Mouse (Mus musculus) limb, embryonic 14.5 days (tissue): ENCODE data around the gene Parp1. TPM values are rescaled to one million over a fixed set of nuclear protein-coding genes. Genes with fewer than 3 reads are reported as not detected.
A peak's percentile ranks its signal among the peaks of the same experiment; 100 is the strongest.

Experiments used
- ATAC-seq: fragments of 200-750 bp; cut with Nextera tagmentation; 2 replicates; pipeline ENCODE4 v1.8.0; 2017; ENCODE audit warnings: low read depth, moderate number of reproducible peaks, moderate TSS enrichment; ENCODE audit not compliant: low FRiP score
- DNase-seq: peaks from one replicate; pipeline ENCODE4 v3.0.0-alpha.2; 2015; ENCODE audit warnings: low spot score
- H3K27ac ChIP-seq: fragments of 300-500 bp; sonication (generic); replicated peaks from 2 replicates; pipeline ENCODE4 v1.5.1; 2014; ENCODE audit warnings: low read depth, mild to moderate bottlenecking, low read length, moderate library complexity, mixed read lengths
- H3K27me3 ChIP-seq: fragments of 300-500 bp; sonication (generic); 2 replicates; pipeline ENCODE4 v1.6.1; 2014; ENCODE audit warnings: low read length, mixed read lengths; ENCODE audit not compliant: control insufficient read depth, insufficient read depth
- H3K36me3 ChIP-seq: fragments of 300-500 bp; sonication (generic); 2 replicates; pipeline ENCODE4 v1.6.1; 2014; ENCODE audit warnings: mild to moderate bottlenecking, low read length, moderate library complexity, mixed read lengths; ENCODE audit not compliant: control insufficient read depth, insufficient read depth
- H3K4me1 ChIP-seq: fragments of 300-500 bp; sonication (generic); 2 replicates; pipeline ENCODE4 v1.6.1; 2014; ENCODE audit warnings: antibody characterized with exemption, low read length, mixed read lengths; ENCODE audit not compliant: control insufficient read depth, insufficient read depth
- H3K4me2 ChIP-seq: fragments of 300-500 bp; sonication (generic); replicated peaks from 2 replicates; pipeline ENCODE4 v1.6.1; 2014; ENCODE audit warnings: low read depth, mild to moderate bottlenecking, low read length, moderate library complexity; ENCODE audit not compliant: severe bottlenecking
- H3K4me3 ChIP-seq: fragments of 300-500 bp; sonication (generic); replicated peaks from 2 replicates; pipeline ENCODE4 v1.5.1; 2014; ENCODE audit warnings: low read length
- H3K9ac ChIP-seq: fragments of 300-500 bp; sonication (generic); 2 replicates; pipeline ENCODE4 v1.6.1; 2014; ENCODE audit warnings: mild to moderate bottlenecking, low read depth, low read length, moderate library complexity; ENCODE audit not compliant: severe bottlenecking
- H3K9me3 ChIP-seq: fragments of 300-500 bp; sonication (generic); 2 replicates; pipeline ENCODE4 v1.6.1; 2016; ENCODE audit warnings: low read length; ENCODE audit not compliant: control insufficient read depth
- POLR2A ChIP-seq: fragments of 200-500 bp; IDR thresholded peaks from 2 replicates; pipeline ENCODE4 v1.8.0; 2012; ENCODE audit warnings: inconsistent platforms, mild to moderate bottlenecking, moderate library complexity, borderline replicate concordance; ENCODE audit not compliant: insufficient read depth, insufficient read length; ENCODE audit errors: extremely low read depth
- WGBS: fragments of 180-500 bp; shearing (Covaris S2); extraction: QIAGEN DNeasy Blood & Tissue Kit; methylation state at CpG from one replicate; pipeline ENCODE4 v1.1.7; 2014; 5-methylcytosine and 5-hydroxymethylcytosine counted together
- microRNA-seq: library from miRNA; unstranded; fragments of <30 nt; microRNA quantifications from one replicate; pipeline ENCODE4, GENCODE M21; 2016
- polyA plus RNA-seq, 2 experiments: library from polyadenylated mRNA; depleted of rRNA in 1 of 2; stranded (reverse) in 1 of 2; unstranded in 1 of 2; fragments of >200 nt; fragmentation: Nextera tagmentation in 1 of 2; extraction: Ambion mirVana in 1 of 2; gene quantifications; 2 replicates each; pipeline versions ENCODE4 v1.2.1 to v1.2.3; 2012 to 2014

Parp1 gene
- polyA plus RNA-seq, 2 experiments, result 107 to 108 TPM

DNA sequence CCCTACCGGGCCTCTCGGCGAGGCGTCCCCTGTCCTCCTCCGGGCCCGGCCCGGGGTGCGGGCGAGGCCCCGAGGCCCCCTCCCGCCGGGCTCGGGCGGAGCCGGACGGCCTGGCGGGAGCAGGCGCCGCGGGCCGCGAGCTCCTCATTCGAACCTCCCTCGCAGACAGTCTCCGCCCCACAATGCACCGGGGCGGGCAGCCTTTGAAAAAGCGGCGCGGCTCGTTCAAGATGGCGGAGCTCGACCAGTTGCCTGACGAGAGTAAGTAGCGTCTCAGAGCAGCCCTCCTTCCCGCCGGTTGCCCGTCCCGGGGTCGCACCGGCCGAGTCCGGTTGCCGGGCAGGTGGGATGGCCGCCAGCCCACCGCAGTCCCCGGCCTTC lies 72.4 kb downstream of the Parp1 start, which contains the start of gene Lin9:
Lin9 (plus strand) TSS at position 14 of the 381 bp plus-strand sequence.
- Histone ChIP-seq H3K4me3 (peak within 1 kb of the TSS; percentile 97), H3K36me3 (no peaks in the 10 kb centered on the region), H3K9ac (peak within 1 kb of the TSS; percentile 98), H3K4me1 (peaks cover 16% of the 10 kb centered on the region), H3K27me3 (no peaks in the 10 kb centered on the region), H3K9me3 (no peaks in the 10 kb centered on the region), H3K27ac (peak within 1 kb of the TSS; percentile 97), H3K4me2 (peak within 1 kb of the TSS; percentile 75)
- peak; percentile 76; the same call in 1 of the 2 replicates for TF ChIP-seq POLR2A
- ATAC-seq, result peak; percentile 90
- WGBS, result 0% methylated on average over 11 of the region's 47 CpGs
- peak; percentile 94 for DNase-seq

DNA sequence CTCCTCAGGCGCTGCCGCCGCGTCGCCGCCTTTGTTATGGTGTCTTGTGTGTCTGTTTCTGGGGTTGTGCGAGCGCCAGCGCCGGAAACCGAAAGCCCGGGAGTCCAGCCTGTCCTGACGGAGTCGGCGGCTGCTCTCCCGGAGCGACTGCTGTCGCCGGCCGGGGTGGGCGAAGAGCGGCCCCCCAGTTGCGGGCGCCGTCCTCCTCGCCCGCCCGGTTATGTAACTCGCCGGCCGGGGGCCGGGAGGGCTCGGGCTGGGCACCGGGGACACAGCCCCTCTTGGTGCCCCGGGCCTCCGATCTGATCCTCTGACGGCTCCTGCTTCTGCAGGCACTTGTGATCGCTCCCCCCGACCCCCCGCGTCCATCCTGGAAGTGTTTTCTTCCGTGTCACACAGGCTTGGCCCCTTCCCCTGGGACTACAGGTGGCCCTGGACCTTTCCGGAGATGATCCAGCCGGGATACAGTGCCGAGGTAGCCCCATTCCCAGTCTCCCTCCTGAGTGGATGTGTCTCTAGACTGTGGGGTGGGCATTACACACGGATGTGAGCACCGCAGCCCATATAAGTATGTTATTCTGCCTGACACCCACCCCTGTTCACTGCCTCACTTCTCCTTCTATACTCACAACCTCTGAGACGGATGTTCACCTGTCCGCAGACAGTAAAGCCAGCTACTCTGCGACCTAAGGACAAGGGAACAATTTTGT lies 72.9 kb downstream of the Parp1 start:
- no peaks in the 10 kb centered on the region for H3K27me3 ChIP-seq
- peak; percentile 65 for ATAC-seq
- DNase-seq, result peak; percentile 6

DNA sequence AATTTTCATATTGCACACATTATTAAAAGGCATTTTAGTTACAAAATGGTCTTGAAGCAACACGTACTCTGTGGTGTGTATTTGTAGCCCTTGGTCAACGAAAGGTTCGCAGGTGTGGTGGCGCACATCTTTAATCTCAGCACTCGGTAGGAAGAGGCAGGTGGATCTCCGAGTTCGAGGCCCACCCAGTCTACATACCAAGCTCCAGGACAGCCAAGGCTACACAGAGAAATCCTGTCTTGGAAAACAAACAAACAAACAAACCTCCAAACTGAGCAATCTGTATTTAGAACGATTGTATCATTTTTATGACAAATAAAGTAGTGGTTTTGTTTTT lies 73.5 kb downstream of the Parp1 start:
- H3K27ac ChIP-seq, result no peak overlapping the region
- H3K9me3 ChIP-seq, result no peaks in the 10 kb centered on the region
- no peak for ATAC-seq
- WGBS, result 74% methylated on average over 8 of the region's 8 CpGs
- no peaks in the 10 kb centered on the region for H3K27me3 ChIP-seq
- peak overlapping the region; percentile 97 for H3K4me3 ChIP-seq
- H3K9ac ChIP-seq, result peak overlapping the region; percentile 98
- DNase-seq, result no peak
- no peaks in the 10 kb centered on the region for H3K36me3 ChIP-seq
- no peak for TF ChIP-seq POLR2A
- H3K4me2 ChIP-seq, result peak overlapping the region; percentile 75
- peaks cover 16% of the 10 kb centered on the region for H3K4me1 ChIP-seq

More for the DNA sequence above, 72.9 kb downstream of the Parp1 start:
- no peaks in the 10 kb centered on the region for H3K36me3 ChIP-seq
- H3K9ac ChIP-seq, result peak overlapping the region; percentile 98
- peak overlapping the region; percentile 75 for H3K4me2 ChIP-seq
- peaks cover 16% of the 10 kb centered on the region for H3K4me1 ChIP-seq
- peak overlapping the region; percentile 97 for H3K4me3 ChIP-seq
- peak overlapping the region; percentile 97 for H3K27ac ChIP-seq
- no peak for TF ChIP-seq POLR2A
- WGBS, result 2% methylated on average over 50 of the region's 50 CpGs
- no peaks in the 10 kb centered on the region for H3K9me3 ChIP-seq

Small RNA genes lying within 50 kb of the gene (microRNA-seq; reads per million reads assigned to microRNA genes)
- gene Mir6904, result not detected

Other genes starting within 250 kb of the Parp1 start
- 16.2 and 17.4 TPM in 2 replicates for gene Itpkb, start 238.4 kb upstream of the Parp1 start, polyA plus RNA-seq (2012; rRNA removed)
- gene Itpkb, start 238.4 kb upstream of the Parp1 start, polyA plus RNA-seq (2014; fragmentation: Nextera tagmentation; extraction: Ambion mirVana), result 8.4 and 10.1 TPM in 2 replicates
- 6.3 TPM in 2 replicates for gene Stum, start 85.4 kb upstream of the Parp1 start, polyA plus RNA-seq (2012; rRNA removed)
- gene Stum, start 85.4 kb upstream of the Parp1 start, polyA plus RNA-seq (2014; fragmentation: Nextera tagmentation; extraction: Ambion mirVana), result 3.9 and 5.8 TPM in 2 replicates
- 10.8 and 14.8 TPM in 2 replicates for gene Lin9, start 72.2 kb downstream of the Parp1 start, polyA plus RNA-seq (2012; rRNA removed)
- 15.6 and 16.1 TPM in 2 replicates for gene Lin9, start 72.2 kb downstream of the Parp1 start, polyA plus RNA-seq (2014; fragmentation: Nextera tagmentation; extraction: Ambion mirVana)
- gene Mixl1, start 128.1 kb downstream of the Parp1 start, polyA plus RNA-seq (2012; rRNA removed), result 0.13 and 0.17 TPM in 2 replicates
- gene Mixl1, start 128.1 kb downstream of the Parp1 start, polyA plus RNA-seq (2014; fragmentation: Nextera tagmentation; extraction: Ambion mirVana), result 0.14 and 0.23 TPM in 2 replicates
- 40.1 and 41.9 TPM in 2 replicates for gene Acbd3, start 157.1 kb downstream of the Parp1 start, polyA plus RNA-seq (2012; rRNA removed)
- gene Acbd3, start 157.1 kb downstream of the Parp1 start, polyA plus RNA-seq (2014; fragmentation: Nextera tagmentation; extraction: Ambion mirVana), result 29.4 and 30.3 TPM in 2 replicates
- 1,296 and 1,586 TPM in 2 replicates for gene H3f3a, start 245.0 kb downstream of the Parp1 start, polyA plus RNA-seq (2012; rRNA removed)
- 2,743 and 2,800 TPM in 2 replicates for gene H3f3a, start 245.0 kb downstream of the Parp1 start, polyA plus RNA-seq (2014; fragmentation: Nextera tagmentation; extraction: Ambion mirVana)